Mouse (Mus musculus): ENCODE results near the gene Rai2. TPM values are rescaled to one million over a fixed set of nuclear protein-coding genes. Genes with fewer than 3 reads are reported as not detected.

Rai2 gene
- polyA plus RNA-seq (2017; shearing (Covaris generic)): not detected

GRCm38 (mm10) chrX:161716865-161717763 lies at the start of gene Rai2:
Rai2 (plus strand) TSS chrX:161717069.

Measured in activated CD4-positive, CD25-positive, alpha-beta regulatory T cell, adult 9 weeks (primary cell).